Mouse (Mus musculus) embryonic fibroblast, embryonic 13.5 days (primary cell): ENCODE data around the gene Atp2a2.

Experiments
- CTCF ChIP-seq: IDR thresholded peaks from 2 replicates; pipeline ENCODE4 v1.5.1; 2011; ENCODE audit warnings: mild to moderate bottlenecking, control low read depth, low read length, moderate library complexity, borderline replicate concordance; ENCODE audit not compliant: insufficient read depth
- POLR2A ChIP-seq: IDR thresholded peaks from 2 replicates; pipeline ENCODE4 v1.6.1; 2011; ENCODE audit warnings: low read depth, mild to moderate bottlenecking, control low read depth, low read length, moderate library complexity

- TF ChIP-seq CTCF: no peak
- TF ChIP-seq POLR2A: no peak
Observed at GRCm38 (mm10) chr5:122458066-122458465, 44.0 kb downstream of the Atp2a2 start.
